Mouse (Mus musculus) intestine, postnatal 0 days (tissue): ENCODE data around the gene Mrpl37. TPM values are rescaled to one million over a fixed set of nuclear protein-coding genes. Genes with fewer than 3 reads are reported as not detected.

Experiments
- ATAC-seq: fragments of 200-750 bp; cut with Nextera tagmentation; 2 replicates; pipeline ENCODE4 v1.8.0; 2017; ENCODE audit warnings: mild to moderate bottlenecking, moderate TSS enrichment, moderate library complexity
- H3K27ac ChIP-seq: fragments of 300-500 bp; sonication (generic); 2 replicates; pipeline ENCODE4 v1.5.1; 2014; ENCODE audit warnings: mild to moderate bottlenecking, low read depth, low read length, moderate library complexity
- H3K27me3 ChIP-seq: fragments of 300-500 bp; sonication (generic); replicated peaks from 2 replicates; pipeline ENCODE4 v1.6.1; 2014; ENCODE audit warnings: low read length, mixed read lengths; ENCODE audit not compliant: control insufficient read depth, insufficient read depth
- H3K36me3 ChIP-seq: fragments of 300-500 bp; sonication (generic); 2 replicates; pipeline ENCODE4 v1.6.1; 2014; ENCODE audit warnings: mild to moderate bottlenecking, moderate library complexity; ENCODE audit not compliant: control insufficient read depth, insufficient read depth
- H3K4me1 ChIP-seq: fragments of 300-500 bp; sonication (generic); replicated peaks from 2 replicates; pipeline ENCODE4 v1.6.1; 2014; ENCODE audit warnings: antibody characterized with exemption, low read length, mixed read lengths; ENCODE audit not compliant: control insufficient read depth, insufficient read depth
- H3K4me2 ChIP-seq: fragments of 300-500 bp; sonication (generic); replicated peaks from 2 replicates; pipeline ENCODE4 v1.6.1; 2014; ENCODE audit warnings: low read depth, mild to moderate bottlenecking, moderate library complexity
- H3K4me3 ChIP-seq: fragments of 300-500 bp; sonication (generic); 2 replicates; pipeline ENCODE4 v1.5.1; 2014; ENCODE audit warnings: low read depth, low read length
- H3K9ac ChIP-seq: fragments of 300-500 bp; sonication (generic); 2 replicates; pipeline ENCODE4 v1.6.1; 2014; ENCODE audit warnings: mild to moderate bottlenecking, low read depth, low read length
- H3K9me3 ChIP-seq: fragments of 300-500 bp; sonication (generic); 2 replicates; pipeline ENCODE4 v1.6.1; 2016; ENCODE audit warnings: mixed run types; ENCODE audit not compliant: control insufficient read depth
- CTCF ChIP-seq: sonication (generic); IDR thresholded peaks from 2 replicates; pipeline ENCODE4 v1.5.1; 2016; ENCODE audit warnings: low read depth, mild to moderate bottlenecking, control low read depth, antibody characterized with exemption, moderate library complexity
- WGBS: fragments of 180-500 bp; shearing (Covaris S2); extraction: QIAGEN DNeasy Blood & Tissue Kit; methylation state at CpG from one replicate; pipeline ENCODE4 v1.1.7; 2014; 5-methylcytosine and 5-hydroxymethylcytosine counted together
- polyA plus RNA-seq: library from polyadenylated mRNA; unstranded; fragments of >200 nt; fragmentation: Nextera tagmentation; extraction: Ambion mirVana; gene quantifications from 2 replicates; pipeline ENCODE4 v1.2.1, GENCODE M21; 2015

Gene Mrpl37
- polyA plus RNA-seq, 1 experiment from 2014 or later = 52.8 TPM

DNA sequence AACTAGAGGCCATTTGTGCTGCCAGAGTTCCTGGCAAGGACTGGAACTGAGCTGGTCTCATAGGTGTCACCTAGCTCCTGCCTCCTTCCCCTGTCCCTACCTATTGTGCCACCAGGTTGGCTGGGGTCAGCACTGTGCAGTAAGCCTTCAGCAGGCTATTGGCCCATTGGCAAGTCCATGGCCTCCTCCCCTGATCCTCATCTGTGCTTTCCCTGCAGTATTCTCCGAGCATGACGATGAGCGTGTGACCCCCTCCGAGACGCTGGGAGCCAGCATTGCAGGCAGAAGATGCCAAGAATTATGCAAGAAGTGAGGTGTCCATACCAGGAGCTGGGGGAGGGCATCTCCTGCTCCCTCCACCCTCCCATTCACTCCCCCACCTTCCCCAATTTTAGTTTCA lies 18.9 kb downstream of the Mrpl37 start:
- TF ChIP-seq CTCF = no peak
- Histone ChIP-seq H3K4me3 (no peak overlapping the region), H3K9me3 (no peaks in the 10 kb centered on the region), H3K9ac (no peak overlapping the region), H3K4me1 (no peaks in the 10 kb centered on the region), H3K36me3 (peaks cover 51% of the 10 kb centered on the region), H3K27me3 (no peaks in the 10 kb centered on the region), H3K4me2 (no peak overlapping the region), H3K27ac (no peak overlapping the region)
- WGBS = 88% methylated on average over 5 of the region's 5 CpGs
- no peak for ATAC-seq

DNA sequence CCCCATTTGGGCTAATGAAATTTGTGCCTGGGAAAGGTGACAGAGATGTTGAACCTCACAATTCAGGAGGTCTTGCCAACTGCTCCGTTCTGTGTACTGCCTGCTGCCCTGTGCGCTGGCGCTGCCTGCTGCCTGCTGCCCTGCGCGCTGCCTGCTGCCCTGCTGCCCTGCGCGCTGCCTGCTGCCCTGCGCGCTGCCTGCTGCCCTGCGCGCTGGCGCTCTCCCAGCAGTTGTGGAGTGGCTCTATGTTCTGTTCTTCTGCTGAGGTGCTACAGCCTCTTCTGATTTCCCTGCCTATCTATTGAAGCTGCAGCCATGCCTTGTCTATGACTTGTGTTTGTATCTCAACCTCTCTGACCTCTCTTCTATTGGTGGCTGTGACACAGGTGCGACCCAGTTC lies 21.5 kb downstream of the Mrpl37 start:
- Histone ChIP-seq H3K4me2 (no peak overlapping the region), H3K9ac (no peak overlapping the region), H3K4me3 (no peak overlapping the region), H3K9me3 (no peaks in the 10 kb centered on the region), H3K27ac (no peak overlapping the region), H3K4me1 (no peaks in the 10 kb centered on the region), H3K36me3 (peaks cover 64% of the 10 kb centered on the region), H3K27me3 (no peaks in the 10 kb centered on the region)
- WGBS = 96% methylated on average over 13 of the region's 13 CpGs
- ATAC-seq = no peak
- no peak for TF ChIP-seq CTCF

DNA sequence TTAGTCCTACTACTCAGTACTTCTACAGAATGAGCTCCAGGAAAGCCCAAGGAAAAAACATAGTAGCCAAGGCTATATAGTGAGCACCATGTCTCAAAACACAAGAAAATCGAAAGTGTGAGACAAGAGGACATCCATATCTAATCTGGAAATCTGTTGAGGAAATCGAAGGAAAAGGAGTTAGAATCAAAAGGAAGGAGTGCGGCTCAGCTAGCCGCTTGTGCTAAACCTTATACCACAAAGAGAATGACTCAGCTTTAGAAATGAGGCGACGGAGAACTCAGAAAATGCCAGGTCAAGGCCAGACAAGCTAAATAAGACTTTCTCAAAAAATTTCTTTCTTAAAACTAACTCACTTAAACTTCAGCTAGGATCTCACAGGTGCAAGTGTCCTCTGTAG lies 24.4 kb downstream of the Mrpl37 start:
- H3K4me2 ChIP-seq = no peak overlapping the region
- no peak overlapping the region for H3K9ac ChIP-seq
- H3K36me3 ChIP-seq = peaks cover 75% of the 10 kb centered on the region
- H3K4me1 ChIP-seq = no peaks in the 10 kb centered on the region
- no peak for TF ChIP-seq CTCF
- no peaks in the 10 kb centered on the region for H3K27me3 ChIP-seq
- no peak overlapping the region for H3K4me3 ChIP-seq
- H3K27ac ChIP-seq = no peak overlapping the region
- H3K9me3 ChIP-seq = no peaks in the 10 kb centered on the region
- 85% methylated on average over 6 of the region's 6 CpGs for WGBS
- no peak for ATAC-seq

DNA sequence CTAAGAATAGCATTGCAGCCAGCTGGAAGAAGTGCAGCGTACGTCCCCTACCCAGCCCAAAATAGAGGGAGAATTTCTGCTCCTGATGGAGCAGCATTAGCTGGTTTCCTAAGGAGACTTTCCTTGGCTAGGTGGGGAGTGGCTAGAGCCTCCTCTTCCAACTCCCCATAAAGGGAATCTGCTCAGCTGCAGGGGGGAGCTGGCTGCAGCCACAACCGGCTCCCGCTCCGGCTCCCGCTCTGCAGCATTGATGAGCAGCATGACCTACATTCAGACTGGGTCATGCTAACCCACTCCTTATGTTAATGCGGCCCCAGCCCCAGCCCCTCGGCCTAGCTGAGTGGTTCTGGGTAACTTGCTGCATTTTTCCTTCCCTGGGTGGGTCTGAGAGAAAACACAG lies 27.4 kb downstream of the Mrpl37 start:
- Histone ChIP-seq H3K9ac (no peak overlapping the region), H3K9me3 (no peaks in the 10 kb centered on the region), H3K27me3 (no peaks in the 10 kb centered on the region), H3K36me3 (peaks cover 74% of the 10 kb centered on the region), H3K4me2 (no peak overlapping the region), H3K4me3 (no peak overlapping the region), H3K4me1 (no peaks in the 10 kb centered on the region), H3K27ac (no peak overlapping the region)
- ATAC-seq = no peak
- TF ChIP-seq CTCF = no peak
- 86% methylated on average over 8 of the region's 8 CpGs for WGBS

DNA sequence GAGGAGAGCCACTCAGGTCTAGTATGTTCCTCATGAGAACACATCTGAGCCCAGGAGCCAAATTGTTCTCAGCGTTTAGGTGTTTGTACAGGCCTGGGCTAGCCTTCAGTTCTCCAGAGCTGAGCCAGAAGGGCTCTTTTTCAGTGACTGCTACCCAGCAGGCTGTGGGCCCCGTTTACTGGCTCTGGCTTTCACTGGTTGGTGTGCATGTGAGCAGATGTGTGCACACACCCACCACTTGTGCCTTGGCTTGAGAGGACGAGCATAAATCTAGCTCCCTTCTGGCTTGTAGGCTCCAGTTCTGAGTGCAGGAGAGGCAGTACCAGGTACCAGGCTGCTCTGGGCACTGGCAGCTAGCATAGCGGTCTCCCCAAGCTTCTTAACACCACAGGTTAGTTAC lies 28.4 kb downstream of the Mrpl37 start:
- no peaks in the 10 kb centered on the region for H3K4me1 ChIP-seq
- no peak for TF ChIP-seq CTCF
- H3K9me3 ChIP-seq = no peaks in the 10 kb centered on the region
- 84% methylated on average over 4 of the region's 4 CpGs for WGBS
- H3K9ac ChIP-seq = no peak overlapping the region
- no peak for ATAC-seq
- H3K4me3 ChIP-seq = no peak overlapping the region
- no peak overlapping the region for H3K4me2 ChIP-seq
- no peaks in the 10 kb centered on the region for H3K27me3 ChIP-seq
- no peak overlapping the region for H3K27ac ChIP-seq
- H3K36me3 ChIP-seq = peaks cover 72% of the 10 kb centered on the region

DNA sequence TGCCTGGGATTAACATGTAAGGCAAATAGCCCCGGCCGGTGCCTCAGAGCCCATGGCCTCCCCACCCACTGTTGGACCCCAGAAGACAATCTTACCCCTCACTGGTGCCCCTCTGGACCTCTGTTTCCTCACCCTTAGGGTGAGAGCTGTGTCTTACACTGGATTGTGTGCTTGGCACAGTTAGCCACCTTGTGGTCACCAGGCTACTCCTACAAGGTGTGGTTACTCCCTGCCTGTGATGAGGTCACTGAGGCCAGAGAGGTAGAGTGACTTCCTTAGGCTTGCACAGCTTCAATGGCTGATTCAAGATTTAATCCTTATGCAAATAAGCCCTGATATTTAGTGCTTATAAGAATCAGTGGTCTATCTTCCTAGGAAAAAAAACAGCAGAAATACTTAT lies 29.7 kb downstream of the Mrpl37 start:
- no peak overlapping the region for H3K9ac ChIP-seq
- WGBS = 92% methylated on average over 2 of the region's 2 CpGs
- ATAC-seq = peak; percentile 44; the same call in 1 of the 2 replicates

GRCm38 (mm10) chr4:107035689-107036088 lies 31.0 kb downstream of the Mrpl37 start:
- no peak overlapping the region for H3K9ac ChIP-seq
- WGBS = 57% methylated on average over 4 of the region's 4 CpGs
- no peaks in the 10 kb centered on the region for H3K27me3 ChIP-seq
- TF ChIP-seq CTCF = no peak
- no peak overlapping the region for H3K4me3 ChIP-seq
- H3K9me3 ChIP-seq = no peaks in the 10 kb centered on the region
- peak; percentile 68 for ATAC-seq
- no peak overlapping the region for H3K4me2 ChIP-seq
- no peaks in the 10 kb centered on the region for H3K4me1 ChIP-seq
- peak overlapping the region; percentile 46; the same call in 1 of the 2 replicates for H3K27ac ChIP-seq
- H3K36me3 ChIP-seq = peaks cover 85% of the 10 kb centered on the region

More for the DNA sequence above, 29.7 kb downstream of the Mrpl37 start:
- Histone ChIP-seq H3K36me3 (peaks cover 81% of the 10 kb centered on the region), H3K27ac (no peak overlapping the region), H3K9me3 (no peaks in the 10 kb centered on the region), H3K4me1 (no peaks in the 10 kb centered on the region), H3K4me2 (no peak overlapping the region), H3K27me3 (no peaks in the 10 kb centered on the region), H3K4me3 (no peak overlapping the region)
- TF ChIP-seq CTCF = peak; percentile 63
